Comparison of ENCODE assay signal across 28 mouse cellular contexts in the genomic region with DNA sequence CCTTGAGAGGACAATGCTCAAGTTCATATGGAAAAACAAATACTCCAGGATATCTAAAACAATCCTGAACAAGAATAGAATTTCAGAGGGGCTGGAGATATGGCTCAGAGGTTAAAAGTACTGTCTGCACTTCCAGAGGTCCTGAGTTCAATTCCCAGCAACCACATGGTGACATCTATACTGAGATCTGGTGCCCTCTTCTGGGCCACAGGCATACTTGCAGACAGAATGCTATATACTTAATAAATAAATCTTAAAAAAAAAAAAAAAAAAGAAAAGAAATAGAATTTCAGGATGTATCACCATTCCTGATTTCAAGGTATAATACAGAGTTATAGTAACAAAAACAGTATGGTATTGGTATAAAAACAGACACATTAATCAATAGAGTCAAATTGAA. TPM values are rescaled to one million over a fixed set of nuclear protein-coding genes. Genes with fewer than 3 reads are reported as not detected.
DNase-seq lines count a peak whose midpoint lies in the region; ATAC-seq and TF ChIP-seq lines count a peak whose summit lies in the region.
"Had no signal": no experiment of that assay in that cellular context is flagged by ENCODE, and none has a peak within 500 bp of the region (broad histone marks: within the 10 kb centered on the region; RNA-seq: fewer than 3 reads in every experiment).

No protein-coding gene starts in this region.

- no peaks in the 10 kb centered on the region for H3K4me1 ChIP-seq in intestine, postnatal 0 days (replicated peaks; ENCODE audit: control insufficient read depth, insufficient read depth, low read length)
- H3K4me1 ChIP-seq in intestine, embryonic 16.5 days (ENCODE audit: control insufficient read depth, insufficient read depth, low read length): no peaks in the 10 kb centered on the region
- no peaks in the 10 kb centered on the region for H3K4me1 ChIP-seq in E14TG2a.4 (replicated peaks; ENCODE audit: low read depth, low read length)
- no peaks in the 10 kb centered on the region for H3K4me1 ChIP-seq in midbrain, embryonic 11.5 days (ENCODE audit: control insufficient read depth, insufficient read depth, low read length)
- H3K4me1 ChIP-seq: embryonic facial prominence, embryonic 13.5 days; forebrain, embryonic 13.5 days; heart, embryonic 15.5 days; midbrain, embryonic 12.5 days had no signal

- ATAC-seq in intestine, postnatal 0 days: no peak
- no peak for ATAC-seq in intestine, embryonic 16.5 days
- ATAC-seq in granulocyte monocyte progenitor cell, adult 5-6 weeks (replicated peaks; ENCODE audit: poor library complexity, severe bottlenecking): peak; percentile 37; the same call in 1 of the 2 replicates
- ATAC-seq in midbrain, embryonic 11.5 days (ENCODE audit: low FRiP score): no peak
- ATAC-seq: forebrain, embryonic 13.5 days had no signal

- DNase-seq in A20 (ENCODE audit: low read depth, low spot score): peak; percentile 29
- DNase-seq in cerebellum, postnatal 4 days (ENCODE audit: low spot score in 2 of 2): no peak
- no peak for DNase-seq in midbrain, embryonic 11.5 days (ENCODE audit: low spot score, missing footprints)
- no peak for DNase-seq in urinary bladder, adult 18-20 months (ENCODE audit: low spot score in 2 of 2)
- DNase-seq: adrenal gland, adult 8-10 months; cerebellum, adult 18-20 months; cerebellum, postnatal 14 days; gastrocnemius, postnatal 14 days; heart, postnatal 4 days; kidney, adult 9 months; kidney, postnatal 14 days; lung, postnatal 10 days had no signal

- no peak overlapping the region for H3K4me2 ChIP-seq in intestine, postnatal 0 days (replicated peaks; ENCODE audit: low read depth)
- H3K4me2 ChIP-seq in intestine, embryonic 16.5 days (ENCODE audit: low read depth, low read length): no peak overlapping the region
- no peak overlapping the region for H3K4me2 ChIP-seq in midbrain, embryonic 11.5 days
- H3K4me2 ChIP-seq: embryonic facial prominence, embryonic 13.5 days; forebrain, embryonic 13.5 days; heart, embryonic 15.5 days; hindbrain, embryonic 14.5 days; limb, embryonic 13.5 days; midbrain, embryonic 12.5 days had no signal

- no peaks in the 10 kb centered on the region for H3K9me3 ChIP-seq in intestine, postnatal 0 days (ENCODE audit: control insufficient read depth)
- H3K9me3 ChIP-seq in intestine, embryonic 16.5 days (ENCODE audit: control insufficient read depth, low read length): no peaks in the 10 kb centered on the region
- 0 out of 2 replicates have a peak, but pooled peaks cover 3% of the 10 kb centered on the region for H3K9me3 ChIP-seq in E14TG2a.4 (ENCODE audit: low read length)
- H3K9me3 ChIP-seq in midbrain, embryonic 11.5 days (ENCODE audit: control insufficient read depth, low read length): no peaks in the 10 kb centered on the region
- H3K9me3 ChIP-seq: embryonic facial prominence, embryonic 13.5 days; forebrain, embryonic 13.5 days; heart, embryonic 15.5 days; limb, embryonic 13.5 days; midbrain, embryonic 12.5 days had no signal

- H3K36me3 ChIP-seq in intestine, postnatal 0 days (ENCODE audit: control insufficient read depth, insufficient read depth): no peaks in the 10 kb centered on the region
- H3K36me3 ChIP-seq in intestine, embryonic 16.5 days (ENCODE audit: control insufficient read depth, insufficient read depth, low read length): peaks cover 8% of the 10 kb centered on the region; the same call in 1 of the 2 replicates
- peaks cover 8% of the 10 kb centered on the region; the same call in 1 of the 2 replicates for H3K36me3 ChIP-seq in E14TG2a.4 (ENCODE audit: insufficient read depth, low read length)
- no peaks in the 10 kb centered on the region for H3K36me3 ChIP-seq in midbrain, embryonic 11.5 days (ENCODE audit: control insufficient read depth, insufficient read depth, low read length)
- H3K36me3 ChIP-seq: heart, embryonic 15.5 days had no signal

- H3K4me3 ChIP-seq in intestine, postnatal 0 days (ENCODE audit: low read depth, low read length): no peak overlapping the region
- H3K4me3 ChIP-seq in intestine, embryonic 16.5 days (ENCODE audit: low read length): no peak overlapping the region
- H3K4me3 ChIP-seq in E14TG2a.4 (replicated peaks; ENCODE audit: low read length): no peak overlapping the region
- no peak overlapping the region for H3K4me3 ChIP-seq in midbrain, embryonic 11.5 days (ENCODE audit: low read depth, low read length)
- H3K4me3 ChIP-seq: embryonic facial prominence, embryonic 13.5 days; erythroblast, embryonic 14.5 days; forebrain, embryonic 13.5 days; heart, embryonic 15.5 days; limb, embryonic 13.5 days; midbrain, embryonic 12.5 days had no signal

- no peak overlapping the region for H3K27ac ChIP-seq in intestine, postnatal 0 days (ENCODE audit: low read depth, low read length)
- no peak overlapping the region for H3K27ac ChIP-seq in intestine, embryonic 16.5 days (ENCODE audit: low read length)
- no peak overlapping the region for H3K27ac ChIP-seq in midbrain, embryonic 11.5 days (ENCODE audit: low read depth, low read length)
- H3K27ac ChIP-seq: embryonic facial prominence, embryonic 13.5 days; forebrain, embryonic 13.5 days; heart, embryonic 15.5 days; hindbrain, embryonic 14.5 days; limb, embryonic 13.5 days; midbrain, embryonic 12.5 days had no signal

- H3K27me3 ChIP-seq in intestine, postnatal 0 days (replicated peaks; ENCODE audit: control insufficient read depth, insufficient read depth, low read length): no peaks in the 10 kb centered on the region
- no peaks in the 10 kb centered on the region for H3K27me3 ChIP-seq in intestine, embryonic 16.5 days (replicated peaks; ENCODE audit: control insufficient read depth, insufficient read depth, low read length)
- no peaks in the 10 kb centered on the region for H3K27me3 ChIP-seq in E14TG2a.4 (ENCODE audit: insufficient read depth, low read length)
- no peaks in the 10 kb centered on the region for H3K27me3 ChIP-seq in midbrain, embryonic 11.5 days (ENCODE audit: control insufficient read depth, insufficient read depth, low read length)
- H3K27me3 ChIP-seq: embryonic facial prominence, embryonic 13.5 days; forebrain, embryonic 13.5 days; heart, embryonic 15.5 days; limb, embryonic 13.5 days; midbrain, embryonic 12.5 days had no signal

- H3K9ac ChIP-seq in intestine, postnatal 0 days (ENCODE audit: low read depth, low read length): no peak overlapping the region
- no peak overlapping the region for H3K9ac ChIP-seq in intestine, embryonic 16.5 days (ENCODE audit: low read depth, low read length)
- no peak overlapping the region for H3K9ac ChIP-seq in midbrain, embryonic 11.5 days (ENCODE audit: low read length)
- H3K9ac ChIP-seq: embryonic facial prominence, embryonic 13.5 days; forebrain, embryonic 13.5 days; heart, embryonic 15.5 days; hindbrain, embryonic 14.5 days; limb, embryonic 13.5 days; midbrain, embryonic 12.5 days had no signal

- peak; percentile 32 for TF ChIP-seq CTCF in intestine, postnatal 0 days (IDR thresholded peaks at IDR 0.05; ENCODE audit: low read depth)
- 0 out of 2 replicates have a peak, but pooled peaks have one; percentile 11 for TF ChIP-seq CTCF in E14TG2a.4 (conservative IDR thresholded peaks at IDR 0.05; ENCODE audit: low read length)

RNA-seq across cellular contexts. Expression of a gene that starts 19.9 kb away (rescaled TPM):
- polyA plus RNA-seq in intestine, postnatal 0 days (2015; fragmentation: Nextera tagmentation; extraction: Ambion mirVana): 0.07 and 0.27 TPM in 2 replicates
- polyA plus RNA-seq in intestine, embryonic 16.5 days (2015; fragmentation: Nextera tagmentation; extraction: Ambion mirVana): 0.16 TPM in 2 replicates
- not detected in 2 replicates for total RNA-seq in granulocyte monocyte progenitor cell, adult 5-6 weeks (2014; fragmentation: Nextera tagmentation)
- not detected in 2 replicates for total RNA-seq in granulocyte monocyte progenitor cell, adult 5-6 weeks (2017)
- polyA plus RNA-seq in midbrain, embryonic 11.5 days (2014; fragmentation: Nextera tagmentation; extraction: Ambion mirVana): 0.22 and 0.34 TPM in 2 replicates
- total RNA-seq: adrenal gland, adult 8-10 months; gastrocnemius, postnatal 14 days; heart, adult 8-10 months; heart, postnatal 4 days; layer of hippocampus, adult 8-10 months; left cerebral cortex, postnatal 25 days; monocyte, adult 5-6 weeks had no signal
- polyA plus RNA-seq: erythroblast, embryonic 14.5 days; small intestine, adult 2 months had no signal

RNA-seq across cellular contexts. Expression of a gene that starts 40.3 kb away (rescaled TPM):
- polyA plus RNA-seq in intestine, postnatal 0 days (2015; fragmentation: Nextera tagmentation; extraction: Ambion mirVana): 74.6 and 77.9 TPM in 2 replicates
- polyA plus RNA-seq in intestine, embryonic 16.5 days (2015; fragmentation: Nextera tagmentation; extraction: Ambion mirVana): 61.0 and 63.8 TPM in 2 replicates
- 29.6 and 38.1 TPM in 2 replicates for total RNA-seq in granulocyte monocyte progenitor cell, adult 5-6 weeks (2014; fragmentation: Nextera tagmentation)
- 53.5 and 55.0 TPM in 2 replicates for total RNA-seq in granulocyte monocyte progenitor cell, adult 5-6 weeks (2017)
- polyA plus RNA-seq in midbrain, embryonic 11.5 days (2014; fragmentation: Nextera tagmentation; extraction: Ambion mirVana): 97.5 and 99.9 TPM in 2 replicates

RNA-seq across cellular contexts. Expression of a gene that starts 47.3 kb away (rescaled TPM):
- polyA plus RNA-seq in intestine, postnatal 0 days (2015; fragmentation: Nextera tagmentation; extraction: Ambion mirVana): 5.9 and 6.1 TPM in 2 replicates
- polyA plus RNA-seq in intestine, embryonic 16.5 days (2015; fragmentation: Nextera tagmentation; extraction: Ambion mirVana): 3.9 and 4.1 TPM in 2 replicates
- 35.1 and 51.5 TPM in 2 replicates for total RNA-seq in granulocyte monocyte progenitor cell, adult 5-6 weeks (2014; fragmentation: Nextera tagmentation)
- 30.5 and 35.9 TPM in 2 replicates for total RNA-seq in granulocyte monocyte progenitor cell, adult 5-6 weeks (2017)
- 4.9 and 5.5 TPM in 2 replicates for polyA plus RNA-seq in midbrain, embryonic 11.5 days (2014; fragmentation: Nextera tagmentation; extraction: Ambion mirVana)

RNA-seq across cellular contexts. Expression of a gene that starts 56.2 kb away (rescaled TPM):
- polyA plus RNA-seq in intestine, postnatal 0 days (2015; fragmentation: Nextera tagmentation; extraction: Ambion mirVana): 0.38 and 0.48 TPM in 2 replicates
- polyA plus RNA-seq in intestine, embryonic 16.5 days (2015; fragmentation: Nextera tagmentation; extraction: Ambion mirVana): 0.33 and 0.38 TPM in 2 replicates
- total RNA-seq in granulocyte monocyte progenitor cell, adult 5-6 weeks (2014; fragmentation: Nextera tagmentation): not detected in 2 replicates
- not detected in 2 replicates for total RNA-seq in granulocyte monocyte progenitor cell, adult 5-6 weeks (2017)
- polyA plus RNA-seq in midbrain, embryonic 11.5 days (2014; fragmentation: Nextera tagmentation; extraction: Ambion mirVana): 0.26 and 0.65 TPM in 2 replicates
- total RNA-seq: monocyte, adult 5-6 weeks had no signal
- polyA plus RNA-seq: erythroblast, embryonic 14.5 days had no signal
